Mouse (Mus musculus): Measurements from ENCODE around the gene Wbp2nl.

- TF ChIP-seq CTCF (IDR thresholded peaks at IDR 0.05; ENCODE audit: borderline replicate concordance, control insufficient read depth, extremely low read depth, insufficient read depth, low read length, poor library complexity) (no peak; the same call in 1 of the 2 replicates), POLR2A (IDR thresholded peaks at IDR 0.05; ENCODE audit: control insufficient read depth, extremely low read depth, insufficient read depth, low read length, poor library complexity) (no peak)
These were observed 43.5 kb upstream of the Wbp2nl start for GRCm38 (mm10) chr15:82255248-82255647.
